26 mouse cellular contexts compared by ENCODE assay signal in the genomic region with DNA sequence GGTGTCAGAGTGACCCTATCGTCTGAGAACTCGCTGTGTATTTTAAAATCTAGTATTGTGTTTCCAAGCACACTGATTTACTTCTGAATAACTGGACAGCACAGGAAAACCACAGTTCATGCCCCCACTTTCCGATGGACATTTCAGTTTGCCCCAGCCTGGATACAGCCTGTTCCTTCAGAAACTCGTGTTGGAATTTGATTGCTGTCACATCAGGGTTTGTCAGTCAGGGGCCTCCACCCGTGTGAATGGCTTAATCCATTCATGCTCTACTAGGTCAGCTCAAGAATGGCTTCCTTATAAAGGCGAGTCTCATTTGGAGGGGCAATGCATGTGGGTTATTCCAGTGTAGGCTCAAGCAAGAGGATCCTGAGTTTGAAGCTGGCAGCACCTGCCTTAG. TPM values are rescaled to one million over a fixed set of nuclear protein-coding genes. Genes with fewer than 3 reads are reported as not detected.
"Had no signal": no experiment of that assay in that cellular context is flagged by ENCODE, and none has a peak within 500 bp of the region (broad histone marks: within the 10 kb centered on the region; RNA-seq: fewer than 3 reads in every experiment).

No protein-coding gene starts in this region.

- ATAC-seq: intestine, postnatal 0 days; liver, embryonic 12.5 days; midbrain, embryonic 13.5 days had no signal

- H3K27ac ChIP-seq: kidney, embryonic 15.5 days; left cerebral cortex, adult 2 months; limb, embryonic 12.5 days; limb, embryonic 15.5 days; liver, embryonic 12.5 days; liver, embryonic 15.5 days; macrophage; midbrain, embryonic 13.5 days; neural tube, embryonic 12.5 days; neural tube, embryonic 15.5 days had no signal

- H3K9me3 ChIP-seq: limb, embryonic 12.5 days; liver, embryonic 15.5 days; midbrain, embryonic 13.5 days; neural tube, embryonic 15.5 days had no signal

- H3K4me1 ChIP-seq: liver, embryonic 12.5 days; liver, embryonic 15.5 days; neural tube, embryonic 12.5 days had no signal

- H3K9ac ChIP-seq: kidney, embryonic 15.5 days; limb, embryonic 12.5 days; limb, embryonic 15.5 days; liver, embryonic 12.5 days; liver, embryonic 15.5 days; midbrain, embryonic 13.5 days; neural tube, embryonic 12.5 days; neural tube, embryonic 15.5 days had no signal

- H3K4me3 ChIP-seq: kidney, embryonic 15.5 days; left cerebral cortex, adult 2 months; limb, embryonic 12.5 days; limb, embryonic 15.5 days; liver, embryonic 12.5 days; liver, embryonic 15.5 days; midbrain, embryonic 13.5 days; neural tube, embryonic 12.5 days; neural tube, embryonic 15.5 days had no signal

- H3K36me3 ChIP-seq: kidney, embryonic 15.5 days; limb, embryonic 12.5 days; limb, embryonic 15.5 days; liver, embryonic 12.5 days; liver, embryonic 15.5 days; midbrain, embryonic 13.5 days; neural tube, embryonic 12.5 days; neural tube, embryonic 15.5 days had no signal

- H3K4me2 ChIP-seq: kidney, embryonic 15.5 days; limb, embryonic 12.5 days; limb, embryonic 15.5 days; liver, embryonic 12.5 days; liver, embryonic 15.5 days; midbrain, embryonic 13.5 days; neural tube, embryonic 12.5 days; neural tube, embryonic 15.5 days had no signal

- DNase-seq: kidney, adult 2 months; kidney, postnatal 10 days; kidney, postnatal 36 days; layer of hippocampus, postnatal 36 days; left cerebral cortex, postnatal 4 days; lung, adult 2 months; thymus, postnatal 25 days had no signal

RNA-seq across cellular contexts. Expression of a gene that starts 33.3 kb away (rescaled TPM):
- total RNA-seq: layer of hippocampus, adult 8-10 months; layer of hippocampus, postnatal 10 days; layer of hippocampus, postnatal 36 days; left cerebral cortex, adult 2 months; left cerebral cortex, postnatal 10 days; left cerebral cortex, postnatal 4 days; megakaryocyte, adult 5-6 weeks; midbrain, postnatal 0 days had no signal
- polyA plus RNA-seq: intestine, postnatal 0 days; kidney, embryonic 15.5 days; limb, embryonic 12.5 days; limb, embryonic 15.5 days; liver, embryonic 12.5 days; liver, embryonic 15.5 days; lung, embryonic 16.5 days; macrophage; midbrain, embryonic 13.5 days; midbrain, postnatal 0 days; neural tube, embryonic 12.5 days; neural tube, embryonic 15.5 days; small intestine, adult 2 months; stomach, embryonic 16.5 days had no signal
